Mouse (Mus musculus) right cerebral cortex, postnatal 10 days (tissue): ENCODE results near the gene Timm9.

ENCODE experiments used
- DNase-seq, 2 experiments: peaks; one replicate each; pipeline ENCODE4 v3.0.0; 2021; ENCODE audit warnings: low spot score in 2 of 2

Gene Timm9

GRCm38 (mm10) chr12:71107216-71107771 is 29.2 kb downstream of the Timm9 start:
- peak in 1 of 2 experiments; percentile 19 for DNase-seq

- DNase-seq = peak in 1 of 2 experiments; percentile 5
These were observed 32.2 kb downstream of the Timm9 start for GRCm38 (mm10) chr12:71104275-71104674.

GRCm38 (mm10) chr12:71086331-71086730 is 50.2 kb downstream of the Timm9 start:
- DNase-seq = peak in 1 of 2 experiments; percentile 13
